Mouse (Mus musculus) G1E (cell line): ENCODE results near the gene Heatr4.

Source experiments
- CTCF ChIP-seq: IDR thresholded peaks from 2 replicates; pipeline ENCODE4 v1.5.1; 2012; ENCODE audit warnings: low read depth, low read length, inconsistent platforms, mixed read lengths
- POLR2AphosphoS5 ChIP-seq: IDR thresholded peaks from 2 replicates; pipeline ENCODE4 v1.6.1; 2012; ENCODE audit warnings: low read depth, low read length, inconsistent platforms; ENCODE audit not compliant: insufficient replicate concordance

GRCm38 (mm10) chr12:84003866-84004265 lies 19.2 kb upstream of the Heatr4 start:
- TF ChIP-seq CTCF, result no peak
- no peak for TF ChIP-seq POLR2AphosphoS5
